Mouse (Mus musculus) MEL (cell line): Measurements from ENCODE around the gene Lrrfip2. TPM values are rescaled to one million over a fixed set of nuclear protein-coding genes. Genes with fewer than 3 reads are reported as not detected.

ENCODE experiments used
- DNase-seq: peaks from one replicate; pipeline ENCODE4 v3.0.0; 2011; ENCODE audit warnings: low read depth, low spot score
- H3K27ac ChIP-seq: 2 replicates; pipeline ENCODE4 v1.5.1; 2012; ENCODE audit warnings: low read depth, mild to moderate bottlenecking, control low read depth, low read length, moderate library complexity; ENCODE audit not compliant: control insufficient read depth
- H3K27me3 ChIP-seq, 2 experiments: fragments of 150-350 bp in 1 of 2; sonication (generic) in 1 of 2; 2 replicates each; pipeline ENCODE4 v1.6.1; 2012; ENCODE audit warnings: low read length in 2 of 2, mild to moderate bottlenecking in 2 of 2, improper control_type of control experiment in 1 of 2, moderate library complexity in 1 of 2; ENCODE audit not compliant: insufficient read depth in 2 of 2, control insufficient read depth in 1 of 2
- H3K36me3 ChIP-seq, 2 experiments: 2 replicates each; pipeline ENCODE4 v1.6.1; 2012 to 2014; ENCODE audit warnings: low read length in 2 of 2, improper control_type of control experiment in 1 of 2, inconsistent platforms in 1 of 2, mild to moderate bottlenecking in 1 of 2; ENCODE audit not compliant: insufficient read depth in 2 of 2, control insufficient read depth in 1 of 2
- H3K4me1 ChIP-seq, 2 experiments: fragments of 150-350 bp in 1 of 2; sonication (generic) in 1 of 2; 2 replicates each; pipeline ENCODE4 v1.6.1; 2012; ENCODE audit warnings: low read length in 2 of 2, improper control_type of control experiment in 1 of 2, mild to moderate bottlenecking in 1 of 2; ENCODE audit not compliant: insufficient read depth in 2 of 2, control insufficient read depth in 1 of 2
- H3K4me3 ChIP-seq, 2 experiments: fragments of 150-350 bp in 1 of 2; sonication (generic) in 1 of 2; 2 replicates each; pipeline ENCODE4 v1.5.1; 2012; ENCODE audit warnings: low read depth in 2 of 2, low read length in 2 of 2, mild to moderate bottlenecking in 2 of 2, moderate library complexity in 2 of 2, control low read depth in 1 of 2, improper control_type of control experiment in 1 of 2; ENCODE audit not compliant: control insufficient read depth in 1 of 2, insufficient read depth in 1 of 2
- H3K79me2 ChIP-seq: 2 replicates; pipeline ENCODE4 v1.6.1; 2012; ENCODE audit warnings: mild to moderate bottlenecking, low read length, moderate library complexity; ENCODE audit not compliant: control insufficient read depth, poor library complexity, insufficient read depth
- H3K9ac ChIP-seq: 2 replicates; pipeline ENCODE4 v1.6.1; 2012; ENCODE audit warnings: low read depth, mild to moderate bottlenecking, control low read depth, low read length, moderate library complexity; ENCODE audit not compliant: control insufficient read depth, poor library complexity, severe bottlenecking
- H3K9me3 ChIP-seq: fragments of 150-350 bp; sonication (generic); replicated peaks from 2 replicates; pipeline ENCODE4 v1.6.1; 2012; ENCODE audit warnings: mild to moderate bottlenecking, low read length, improper control_type of control experiment, moderate library complexity; ENCODE audit not compliant: insufficient read depth
- BHLHE40 ChIP-seq: IDR thresholded peaks from 2 replicates; pipeline ENCODE4 v1.6.1; 2012; ENCODE audit warnings: low read depth, mild to moderate bottlenecking, inconsistent platforms, low read length, improper control_type of control experiment, borderline replicate concordance
- CHD1 ChIP-seq: IDR thresholded peaks from 2 replicates; pipeline ENCODE4 v1.6.1; 2012; ENCODE audit warnings: low read depth, mild to moderate bottlenecking, inconsistent platforms, low read length, improper control_type of control experiment
- E2F4 ChIP-seq: IDR thresholded peaks from 2 replicates; pipeline ENCODE4 v1.6.1; 2011; ENCODE audit warnings: low read depth, low read length, improper control_type of control experiment, borderline replicate concordance
- EP300 ChIP-seq, 2 experiments: IDR thresholded peaks; 2 replicates each; pipeline ENCODE4 v1.6.1; 2011; ENCODE audit warnings: improper control_type of control experiment in 2 of 2, low read length in 2 of 2, low read depth in 1 of 2, mild to moderate bottlenecking in 1 of 2
- ETS1 ChIP-seq: IDR thresholded peaks from 2 replicates; pipeline ENCODE4 v1.6.1; 2012; ENCODE audit warnings: low read depth, mild to moderate bottlenecking, inconsistent platforms, low read length, improper control_type of control experiment, moderate library complexity
- GABPA ChIP-seq: IDR thresholded peaks from 2 replicates; pipeline ENCODE4 v1.6.1; 2012; ENCODE audit warnings: low read depth, mild to moderate bottlenecking, inconsistent platforms, low read length, improper control_type of control experiment, moderate library complexity
- GATA1 ChIP-seq: IDR thresholded peaks from 2 replicates; pipeline ENCODE4 v1.6.1; 2011; ENCODE audit warnings: low read depth, low read length, improper control_type of control experiment
- JUND ChIP-seq: IDR thresholded peaks from 2 replicates; pipeline ENCODE4 v1.6.1; 2011; ENCODE audit warnings: low read depth, mild to moderate bottlenecking, improper control_type of control experiment, low read length
- MAX ChIP-seq: IDR thresholded peaks from 2 replicates; pipeline ENCODE4 v1.6.1; 2011; ENCODE audit warnings: low read length, improper control_type of control experiment
- MAZ ChIP-seq: IDR thresholded peaks from 2 replicates; pipeline ENCODE4 v1.6.1; 2012; ENCODE audit warnings: low read depth, mild to moderate bottlenecking, inconsistent platforms, low read length, improper control_type of control experiment
- MXI1 ChIP-seq: IDR thresholded peaks from 2 replicates; pipeline ENCODE4 v1.6.1; 2011; ENCODE audit warnings: mild to moderate bottlenecking, low read depth, low read length, improper control_type of control experiment
- MYC ChIP-seq: IDR thresholded peaks from 2 replicates; pipeline ENCODE4 v1.6.1; 2011; ENCODE audit warnings: low read depth, mild to moderate bottlenecking, low read length, improper control_type of control experiment, moderate library complexity
- NELFE ChIP-seq: IDR thresholded peaks from 2 replicates; pipeline ENCODE4 v1.6.1; 2011; ENCODE audit warnings: low read depth, low read length, improper control_type of control experiment
- NRF1 ChIP-seq: IDR thresholded peaks from 2 replicates; pipeline ENCODE4 v1.6.1; 2014; ENCODE audit warnings: low read depth, mild to moderate bottlenecking, inconsistent platforms, low read length, improper control_type of control experiment, moderate library complexity; ENCODE audit not compliant: poor library complexity, insufficient read depth, severe bottlenecking
- POLR2A ChIP-seq, 2 experiments: IDR thresholded peaks; 2 replicates each; pipeline ENCODE4 v1.6.1; 2011 to 2012; ENCODE audit warnings: low read length in 2 of 2, mild to moderate bottlenecking in 2 of 2, control low read depth in 1 of 2, improper control_type of control experiment in 1 of 2, low read depth in 1 of 2, moderate library complexity in 1 of 2; ENCODE audit not compliant: control insufficient read depth in 1 of 2, insufficient read depth in 1 of 2, poor library complexity in 1 of 2
- POLR2AphosphoS5 ChIP-seq: IDR thresholded peaks from 2 replicates; pipeline ENCODE4 v1.6.1; 2012; ENCODE audit warnings: low read depth, borderline replicate concordance, mild to moderate bottlenecking, inconsistent platforms, low read length, moderate library complexity, mixed read lengths
- UBTF ChIP-seq: IDR thresholded peaks from 2 replicates; pipeline ENCODE4 v1.6.1; 2012; ENCODE audit warnings: low read depth, mild to moderate bottlenecking, inconsistent platforms, low read length, improper control_type of control experiment, moderate library complexity, borderline replicate concordance; ENCODE audit not compliant: insufficient read depth
- USF1 ChIP-seq: IDR thresholded peaks from 2 replicates; pipeline ENCODE4 v1.6.1; 2014; ENCODE audit warnings: low read depth, mild to moderate bottlenecking, inconsistent platforms, low read length, improper control_type of control experiment, moderate library complexity
- USF2 ChIP-seq, 2 experiments: IDR thresholded peaks; 2 replicates each; pipeline ENCODE4 v1.6.1; 2011 to 2012; ENCODE audit warnings: improper control_type of control experiment in 2 of 2, low read length in 2 of 2, borderline replicate concordance in 1 of 2, inconsistent platforms in 1 of 2, low read depth in 1 of 2, mild to moderate bottlenecking in 1 of 2; ENCODE audit not compliant: insufficient read depth in 1 of 2
- ZKSCAN1 ChIP-seq: IDR thresholded peaks from 2 replicates; pipeline ENCODE4 v1.6.1; 2012; ENCODE audit warnings: low read depth, mild to moderate bottlenecking, inconsistent platforms, low read length, improper control_type of control experiment, moderate library complexity
- ZNF384 ChIP-seq: IDR thresholded peaks from 2 replicates; pipeline ENCODE4 v1.6.1; 2012; ENCODE audit warnings: low read depth, mild to moderate bottlenecking, inconsistent platforms, low read length, improper control_type of control experiment
- polyA plus RNA-seq, 2 experiments: library from polyadenylated mRNA; stranded (reverse) in 1 of 2; unstranded in 1 of 2; fragments of >175 nt in 1 of 2; fragments of >200 nt in 1 of 2; gene quantifications; 2 replicates each; pipeline versions ENCODE4 v1.2.1 to v1.2.4; 2012; ENCODE audit warnings: low replicate concordance in 2 of 2, low read depth in 1 of 2; ENCODE audit not compliant: insufficient read length in 2 of 2, insufficient read depth in 1 of 2, missing spikeins in 1 of 2
- total RNA-seq: library from RNA; depleted of rRNA; stranded (reverse); fragments of 300-350 nt; gene quantifications from 2 replicates; pipeline ENCODE4 v1.2.3, GENCODE M21; 2012

Lrrfip2 gene
- total and polyA plus RNA-seq, 3 experiments = 26.0 to 42.7 TPM; not detected in 1

GRCm38 (mm10) chr9:111198332-111198731, 80.9 kb downstream of the Lrrfip2 start (continued):
- no peak for TF ChIP-seq MAZ
- TF ChIP-seq USF2 (IDR thresholded peaks at IDR 0.05; ENCODE audit: borderline replicate concordance in 1 of 2, insufficient read depth in 1 of 2, low read depth in 1 of 2, low read length in 2 of 2) = no peak
- peak; percentile 74 for TF ChIP-seq GATA1
- no peak for TF ChIP-seq E2F4
- TF ChIP-seq CHD1 = no peak
- no peak for TF ChIP-seq MXI1
- no peak for TF ChIP-seq USF1
- TF ChIP-seq ZKSCAN1 = no peak
- TF ChIP-seq NRF1 = no peak
- no peak for TF ChIP-seq MAX
- TF ChIP-seq GABPA = no peak
- no peak for TF ChIP-seq POLR2AphosphoS5

- H3K9ac ChIP-seq = no peak overlapping the region
- no peaks in the 10 kb centered on the region for H3K9me3 ChIP-seq
- H3K79me2 ChIP-seq = no peaks in the 10 kb centered on the region
- no peak overlapping the region for H3K27ac ChIP-seq
- DNase-seq = peak; percentile 44
- H3K27me3 ChIP-seq = no peaks in the 10 kb centered on the region
- H3K4me3 ChIP-seq = no peak overlapping the region
- peak in 1 of 2 experiments; percentile 11; a peak in 2 of 4 replicates for TF ChIP-seq EP300 (IDR thresholded peaks at IDR 0.05; ENCODE audit: low read depth in 1 of 2, low read length in 2 of 2)
- peak; percentile 96 for TF ChIP-seq ZNF384
- TF ChIP-seq MAZ = no peak
- TF ChIP-seq GATA1 = 0 out of 2 replicates have a peak, but pooled peaks have one; percentile 44
- TF ChIP-seq ETS1 = peak; percentile 67
- H3K36me3 ChIP-seq = peaks cover 0 to 30% of the 10 kb centered on the region in 2 experiments; a peak in 3 of 4 replicates
- H3K4me1 ChIP-seq = peaks cover 17 to 19% of the 10 kb centered on the region in 2 experiments
Measured at GRCm38 (mm10) chr9:111200208-111200607, 82.8 kb downstream of the Lrrfip2 start.

- no peak overlapping the region for H3K27ac ChIP-seq
- no peak overlapping the region for H3K4me3 ChIP-seq
- no peaks in the 10 kb centered on the region for H3K9me3 ChIP-seq
- H3K27me3 ChIP-seq = no peaks in the 10 kb centered on the region
- TF ChIP-seq JUND (no peak), ZKSCAN1 (no peak), POLR2A (IDR thresholded peaks at IDR 0.05; ENCODE audit: control insufficient read depth in 1 of 2, insufficient read depth in 1 of 2, low read depth in 1 of 2, low read length in 2 of 2, poor library complexity in 1 of 2) (no peak), UBTF (no peak), NELFE (no peak), MYC (no peak), BHLHE40 (no peak)
- no peak overlapping the region for H3K9ac ChIP-seq
- H3K36me3 ChIP-seq = peaks cover 2 to 8% of the 10 kb centered on the region in 2 experiments
- DNase-seq = no peak
- H3K79me2 ChIP-seq = no peaks in the 10 kb centered on the region
- peaks cover 1 to 3% of the 10 kb centered on the region in 2 experiments; a peak in 2 of 4 replicates for H3K4me1 ChIP-seq
Measured at GRCm38 (mm10) chr9:111204601-111205375, 87.4 kb downstream of the Lrrfip2 start.
